Mouse (Mus musculus) testis, adult 2 months (tissue): Measurements from ENCODE around the gene Polr3h. TPM values are rescaled to one million over a fixed set of nuclear protein-coding genes. Genes with fewer than 3 reads are reported as not detected.
"Not testable (repeated sequence)": the region's sequence is repeated elsewhere in the genome, so short reads cannot be mapped to it uniquely, and the experiment has no call there.

Experiments
- H3K27ac ChIP-seq: fragments of 200-500 bp; 2 replicates; pipeline ENCODE4 v1.5.1; 2012; ENCODE audit warnings: low read depth, low read length; ENCODE audit not compliant: control insufficient read depth, insufficient read depth
- H3K27me3 ChIP-seq: fragments of 200-500 bp; 2 replicates; pipeline ENCODE4 v1.6.1; 2012; ENCODE audit warnings: mild to moderate bottlenecking, low read length, moderate library complexity; ENCODE audit not compliant: control insufficient read depth, insufficient read depth
- H3K36me3 ChIP-seq: fragments of 200-500 bp; 2 replicates; pipeline ENCODE4 v1.6.1; 2012; ENCODE audit warnings: mild to moderate bottlenecking, low read length; ENCODE audit not compliant: control insufficient read depth, insufficient read depth
- H3K4me1 ChIP-seq: fragments of 200-500 bp; 2 replicates; pipeline ENCODE4 v1.6.1; 2012; ENCODE audit warnings: low read length; ENCODE audit not compliant: control insufficient read depth, insufficient read depth
- H3K4me3 ChIP-seq: fragments of 200-500 bp; 2 replicates; pipeline ENCODE4 v1.5.1; 2012; ENCODE audit warnings: low read depth, mild to moderate bottlenecking, low read length, moderate library complexity, mixed read lengths; ENCODE audit not compliant: control insufficient read depth
- CTCF ChIP-seq: fragments of 200-500 bp; IDR thresholded peaks from 2 replicates; pipeline ENCODE4 v1.5.1; 2012; ENCODE audit warnings: low read depth, mild to moderate bottlenecking, inconsistent platforms, low read length, moderate library complexity; ENCODE audit not compliant: control insufficient read depth, insufficient read depth, insufficient replicate concordance
- POLR2A ChIP-seq: fragments of 200-500 bp; IDR thresholded peaks from 2 replicates; pipeline ENCODE4 v1.6.1; 2012; ENCODE audit warnings: low read depth, mild to moderate bottlenecking, inconsistent platforms, low read length, moderate library complexity; ENCODE audit not compliant: control insufficient read depth
- polyA plus RNA-seq: library from polyadenylated mRNA; depleted of rRNA; stranded (reverse); fragments of >200 nt; gene quantifications from 2 replicates; pipeline ENCODE4 v1.2.3, GENCODE M21; 2012

Polr3h gene
- polyA plus RNA-seq, 1 experiment, result 12.9 TPM

GRCm38 (mm10) chr15:81917201-81917600, 8.8 kb downstream of the Polr3h start:
- H3K27me3 ChIP-seq, result no peaks in the 10 kb centered on the region
- H3K4me3 ChIP-seq, result no peak overlapping the region
- no peak for TF ChIP-seq CTCF
- TF ChIP-seq POLR2A, result no peak
- peaks cover 2% of the 10 kb centered on the region for H3K36me3 ChIP-seq
- H3K4me1 ChIP-seq, result peaks cover 3% of the 10 kb centered on the region; the same call in 1 of the 2 replicates
- no peak overlapping the region for H3K27ac ChIP-seq

DNA sequence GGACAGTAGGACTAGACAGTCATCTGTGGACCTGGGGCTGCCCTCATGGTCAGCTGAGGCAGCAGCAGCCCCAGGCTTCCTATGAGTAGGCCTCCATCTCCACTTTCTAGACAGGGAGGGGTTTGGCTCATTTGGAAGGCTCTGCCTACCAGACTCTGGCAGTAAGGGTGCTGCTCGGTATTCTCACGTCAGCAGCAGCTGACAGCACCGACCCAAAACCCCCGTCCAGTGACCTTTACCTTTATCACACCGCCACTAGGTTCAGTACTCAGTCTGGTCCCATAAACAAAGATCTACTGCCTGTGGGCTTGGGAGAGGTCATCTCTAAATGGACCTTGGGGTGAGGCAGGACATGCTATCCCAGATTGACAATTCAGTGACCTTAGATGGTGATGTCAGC, 10.4 kb downstream of the Polr3h start:
- Histone ChIP-seq H3K27me3 (no peaks in the 10 kb centered on the region), H3K36me3 (peaks cover 6% of the 10 kb centered on the region; the same call in 1 of the 2 replicates), H3K4me1 (peaks cover 2% of the 10 kb centered on the region; the same call in 1 of the 2 replicates), H3K27ac (no peak overlapping the region), H3K4me3 (no peak overlapping the region)
- TF ChIP-seq POLR2A (no peak), CTCF (no peak)

DNA sequence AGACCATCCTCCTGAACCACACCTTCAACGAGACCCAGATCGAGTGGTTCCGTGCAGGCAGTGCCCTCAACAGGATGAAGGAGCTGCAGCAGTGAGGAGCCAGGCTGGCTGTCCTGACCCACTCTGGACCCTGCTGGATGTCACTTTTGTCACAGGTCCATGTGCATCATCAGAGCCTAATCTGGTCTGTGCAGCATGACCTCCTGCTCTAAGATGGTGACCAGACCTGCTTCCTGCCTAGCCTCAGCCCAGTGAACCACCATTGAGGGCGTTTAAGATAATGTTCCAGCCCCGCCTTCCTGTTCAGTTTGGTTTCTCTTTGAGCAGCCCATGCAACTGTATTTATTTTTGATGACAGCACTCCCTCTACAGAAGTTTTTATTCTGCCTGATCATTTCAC, 11.4 kb downstream of the Polr3h start:
- TF ChIP-seq POLR2A (no peak), CTCF (no peak)

DNA sequence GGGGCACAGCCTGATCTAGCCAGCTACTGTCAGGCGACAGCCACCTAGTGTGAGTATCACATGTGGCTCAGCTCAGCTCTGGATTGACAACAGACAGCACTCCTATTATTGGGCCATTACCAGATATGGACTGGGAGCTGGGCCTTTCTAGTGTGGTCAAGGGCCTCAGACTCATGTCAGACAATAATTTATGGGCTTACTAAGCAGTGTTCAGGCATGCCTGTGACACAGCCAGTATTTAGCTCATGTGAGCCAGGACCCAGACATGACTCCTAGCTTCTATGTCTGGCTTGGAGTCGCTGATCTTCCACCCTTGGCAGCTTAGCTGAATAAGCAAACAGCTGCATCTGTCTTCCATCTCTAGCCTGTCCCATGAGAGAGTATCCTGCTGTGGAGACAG, 13.5 kb downstream of the Polr3h start:
- Histone ChIP-seq H3K4me1 (no peaks in the 10 kb centered on the region), H3K27ac (no peak overlapping the region), H3K4me3 (no peak overlapping the region), H3K36me3 (peaks cover 7% of the 10 kb centered on the region), H3K27me3 (no peaks in the 10 kb centered on the region)
- TF ChIP-seq CTCF, result no peak
- no peak for TF ChIP-seq POLR2A

More for the DNA sequence above, 11.4 kb downstream of the Polr3h start:
- Histone ChIP-seq H3K27ac (no peak overlapping the region), H3K4me3 (no peak overlapping the region), H3K27me3 (no peaks in the 10 kb centered on the region), H3K36me3 (peaks cover 7% of the 10 kb centered on the region), H3K4me1 (no peaks in the 10 kb centered on the region)

DNA sequence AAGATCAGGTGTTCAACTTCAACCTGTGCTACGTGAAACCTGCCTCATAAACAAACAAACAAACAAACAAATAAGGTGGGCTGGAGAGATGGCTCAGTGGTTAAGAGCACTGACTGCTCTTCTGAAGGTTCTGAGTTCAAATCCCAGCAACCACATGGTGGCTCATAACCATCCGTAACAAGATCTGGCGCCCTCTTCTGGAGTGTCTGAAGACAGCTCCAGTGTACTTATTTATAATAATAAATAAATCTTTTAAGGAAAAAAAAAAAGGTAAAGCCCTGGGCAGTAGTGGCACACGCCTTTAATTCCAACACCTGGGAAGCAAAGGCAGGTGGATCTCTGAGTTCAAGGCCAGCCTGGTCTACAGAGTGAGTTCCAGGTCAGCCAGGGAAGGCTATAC, 17.3 kb downstream of the Polr3h start:
- not testable (repeated sequence) for H3K4me1 ChIP-seq, H3K4me3 ChIP-seq, H3K27ac ChIP-seq, H3K36me3 ChIP-seq, H3K27me3 ChIP-seq

GRCm38 (mm10) chr15:81907953-81908352, 18.1 kb downstream of the Polr3h start:
- H3K36me3 ChIP-seq, result peaks cover 5% of the 10 kb centered on the region
- H3K4me3 ChIP-seq, result no peak overlapping the region
- H3K27ac ChIP-seq, result no peak overlapping the region
- no peaks in the 10 kb centered on the region for H3K27me3 ChIP-seq
- TF ChIP-seq POLR2A, result no peak
- TF ChIP-seq CTCF, result no peak
- H3K4me1 ChIP-seq, result no peaks in the 10 kb centered on the region

DNA sequence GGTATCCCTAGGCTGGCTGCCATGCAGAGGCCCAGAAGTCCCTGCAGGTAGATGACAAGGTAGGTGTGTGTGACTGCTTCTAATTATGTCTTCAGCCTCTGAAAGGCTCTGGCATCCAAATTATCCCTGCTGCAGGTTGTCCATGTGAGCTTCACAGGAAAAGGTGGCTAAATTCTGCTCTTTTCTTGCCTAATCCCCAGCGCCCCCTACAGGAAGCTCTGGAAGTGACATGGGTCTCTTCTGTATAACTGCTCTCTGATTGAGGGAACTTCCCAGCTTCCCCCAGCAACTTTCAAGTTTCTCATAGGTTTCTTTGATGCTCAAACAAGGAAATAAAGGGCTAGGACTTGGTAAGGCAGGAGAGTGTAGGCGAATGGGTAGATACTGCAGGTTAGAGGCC, 21.1 kb downstream of the Polr3h start:
- TF ChIP-seq POLR2A, result no peak
- TF ChIP-seq CTCF, result no peak

DNA sequence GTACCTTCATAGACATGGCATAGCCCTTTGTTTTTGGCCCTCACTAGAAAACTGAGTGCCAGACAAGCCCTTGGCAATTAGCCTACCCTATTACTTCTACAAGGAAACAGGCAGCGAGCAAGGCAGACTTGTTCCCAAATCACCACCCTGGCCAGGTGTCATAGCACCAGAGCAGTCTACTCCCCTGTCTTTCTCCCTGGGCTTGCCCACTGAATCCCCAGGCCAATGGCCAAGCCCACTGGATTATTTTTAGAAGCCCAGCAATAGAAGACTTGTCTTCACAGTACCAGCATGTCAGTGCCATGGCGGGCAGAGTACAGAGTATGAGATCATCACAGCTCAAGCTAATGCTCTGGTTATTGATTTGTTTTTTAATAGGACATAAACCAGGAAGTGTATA, 27.3 kb downstream of the Polr3h start:
- H3K36me3 ChIP-seq, result no peaks in the 10 kb centered on the region; the same call in 1 of the 2 replicates
- no peaks in the 10 kb centered on the region for H3K4me1 ChIP-seq

More for the DNA sequence above, 21.1 kb downstream of the Polr3h start:
- no peaks in the 10 kb centered on the region for H3K27me3 ChIP-seq
- H3K36me3 ChIP-seq, result no peaks in the 10 kb centered on the region; the same call in none of the 2 replicates
- no peak overlapping the region for H3K4me3 ChIP-seq
- no peaks in the 10 kb centered on the region for H3K4me1 ChIP-seq
- H3K27ac ChIP-seq, result no peak overlapping the region

More for the DNA sequence above, 27.3 kb downstream of the Polr3h start:
- Histone ChIP-seq H3K4me3 (no peak overlapping the region), H3K27me3 (no peaks in the 10 kb centered on the region), H3K27ac (no peak overlapping the region)
- no peak for TF ChIP-seq POLR2A
- TF ChIP-seq CTCF, result no peak
